Mouse (Mus musculus) monocyte, adult 2 months (primary cell): ENCODE measurements around the gene Ppp2r2d.

Source experiments
- DNase-seq, 2 experiments: peaks; one replicate each; pipeline ENCODE4 v3.0.0; 2022; ENCODE audit warnings: low spot score in 2 of 2, low read depth in 1 of 2

The Ppp2r2d gene

GRCm38 (mm10) chr7:138845544-138846391, at the start of gene Ppp2r2d, which contains the start of gene Mapk1ip1:
Ppp2r2d (plus strand) TSS chr7:138846079.
Mapk1ip1 (minus strand) TSS chr7:138846273.
- peak; percentile 89 to 96 for DNase-seq

GRCm38 (mm10) chr7:138803386-138803785, 42.5 kb upstream of the Ppp2r2d start:
- no peak for DNase-seq

DNA sequence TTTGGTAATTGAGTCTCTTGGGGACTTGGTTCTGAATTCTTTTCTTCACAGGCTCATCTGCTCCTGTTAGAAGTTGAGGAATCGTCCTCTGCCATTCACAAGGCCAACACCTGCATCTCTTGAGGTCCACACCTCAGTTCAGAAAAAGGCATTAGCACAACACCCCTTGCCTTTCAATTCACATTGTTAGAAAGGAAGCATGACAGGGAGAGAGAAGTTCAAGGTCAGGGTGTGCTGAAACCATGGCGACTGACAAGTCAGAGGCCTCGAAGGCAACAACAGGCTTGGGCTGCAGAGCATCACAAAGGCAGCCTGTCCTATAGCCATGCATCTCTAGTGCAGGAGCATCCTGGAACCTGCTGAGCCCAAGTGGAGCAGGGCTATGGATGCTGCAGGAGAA, 38.7 kb upstream of the Ppp2r2d start:
- no peak for DNase-seq

DNA sequence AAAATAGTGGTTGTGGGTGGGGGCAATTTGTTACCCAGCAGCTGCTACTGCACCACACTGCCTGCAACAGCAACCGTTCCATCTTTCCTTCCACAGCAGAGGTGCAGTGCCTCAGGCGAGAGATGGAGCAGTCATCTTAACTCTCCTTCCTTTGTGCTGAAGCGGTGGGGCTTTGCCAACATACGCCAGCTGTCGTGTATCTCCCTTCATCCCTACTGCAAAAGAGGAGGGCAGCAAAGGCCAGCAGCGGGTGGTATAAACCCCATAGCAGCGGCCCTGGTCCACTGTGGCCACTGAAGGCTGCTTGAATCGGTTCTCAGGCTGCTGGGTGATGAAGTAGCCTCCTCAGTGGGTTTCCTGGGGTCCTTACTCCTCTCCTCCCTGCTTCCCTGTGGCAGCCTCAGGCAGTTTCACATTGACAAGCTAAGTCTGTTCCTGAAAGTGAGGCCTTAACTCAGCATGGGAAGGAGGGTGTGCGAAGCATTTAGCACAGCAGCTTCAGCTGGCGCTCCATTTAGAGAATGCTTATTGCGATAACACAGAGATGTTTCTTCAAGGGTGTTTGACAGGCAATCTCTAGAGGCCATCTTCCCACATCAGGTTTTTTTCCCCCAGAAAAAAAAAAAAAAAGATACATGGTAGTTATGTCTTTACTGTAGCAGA, 32.5 kb upstream of the Ppp2r2d start:
- DNase-seq, result no peak

DNA sequence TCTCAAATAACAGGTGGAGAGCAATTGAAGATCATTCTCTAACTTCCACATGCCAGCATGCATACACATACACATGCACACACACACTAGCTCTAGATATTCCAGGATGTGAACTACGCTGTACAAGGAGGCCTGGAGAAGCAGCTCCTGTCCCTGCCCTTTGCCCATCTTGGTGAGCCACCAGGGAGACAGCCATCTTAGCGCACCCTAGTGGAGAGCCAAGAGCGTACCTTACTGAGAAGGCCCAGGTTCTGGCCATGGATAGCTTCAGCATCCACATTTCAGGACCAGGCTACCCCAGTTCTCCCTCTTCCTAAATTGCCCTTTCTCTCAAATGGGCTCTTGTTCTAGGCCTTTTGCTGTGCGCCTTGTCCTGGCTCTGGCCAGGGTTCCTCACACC, 27.6 kb upstream of the Ppp2r2d start:
- DNase-seq, result no peak

- DNase-seq, result no peak
Observed at GRCm38 (mm10) chr7:138824423-138824822, 21.5 kb upstream of the Ppp2r2d start.

DNA sequence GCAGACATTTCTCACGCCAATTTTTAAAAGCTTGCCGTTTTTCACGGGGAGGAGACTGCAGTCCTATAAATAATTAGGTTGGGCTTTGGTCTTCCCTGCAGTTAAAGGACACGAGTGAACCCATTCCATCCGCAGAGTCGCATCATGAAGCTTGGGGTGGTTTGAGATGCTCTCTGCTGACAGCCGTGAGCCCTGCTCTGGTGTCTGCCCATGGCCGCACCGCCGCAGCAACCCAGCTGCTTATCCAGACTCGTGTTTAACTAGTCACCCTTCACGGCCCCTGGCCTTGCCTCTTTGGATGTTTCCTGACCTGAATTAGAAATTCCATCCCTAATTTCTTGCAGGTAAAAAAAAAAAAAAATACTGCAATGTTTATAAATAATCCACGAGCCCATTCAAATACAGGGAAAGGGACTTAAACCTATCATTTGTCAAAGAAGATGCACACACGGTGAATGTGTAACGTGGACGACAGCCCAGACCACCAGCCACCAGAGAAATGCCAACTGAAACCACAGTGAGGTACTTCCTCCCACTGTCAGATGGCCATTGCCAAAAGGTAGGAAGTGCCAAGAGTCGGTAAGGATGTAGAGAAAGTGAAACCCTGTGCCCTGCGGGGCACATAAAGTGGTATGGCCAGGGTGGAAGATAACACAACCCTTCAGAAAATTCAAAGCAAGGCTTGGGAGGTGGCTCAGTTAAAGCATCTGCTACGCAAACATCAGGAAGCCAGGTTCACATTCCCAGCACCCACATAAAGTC, 20.7 kb upstream of the Ppp2r2d start:
- DNase-seq, result no peak

GRCm38 (mm10) chr7:138827812-138828211, 18.1 kb upstream of the Ppp2r2d start:
- peak in 1 of 2 experiments; percentile 21 for DNase-seq

GRCm38 (mm10) chr7:138835028-138835427, 10.9 kb upstream of the Ppp2r2d start:
- no peak for DNase-seq

- DNase-seq, result peak; percentile 33 to 38
Observed at GRCm38 (mm10) chr7:138840594-138841021, 5.3 kb upstream of the Ppp2r2d start.

DNA sequence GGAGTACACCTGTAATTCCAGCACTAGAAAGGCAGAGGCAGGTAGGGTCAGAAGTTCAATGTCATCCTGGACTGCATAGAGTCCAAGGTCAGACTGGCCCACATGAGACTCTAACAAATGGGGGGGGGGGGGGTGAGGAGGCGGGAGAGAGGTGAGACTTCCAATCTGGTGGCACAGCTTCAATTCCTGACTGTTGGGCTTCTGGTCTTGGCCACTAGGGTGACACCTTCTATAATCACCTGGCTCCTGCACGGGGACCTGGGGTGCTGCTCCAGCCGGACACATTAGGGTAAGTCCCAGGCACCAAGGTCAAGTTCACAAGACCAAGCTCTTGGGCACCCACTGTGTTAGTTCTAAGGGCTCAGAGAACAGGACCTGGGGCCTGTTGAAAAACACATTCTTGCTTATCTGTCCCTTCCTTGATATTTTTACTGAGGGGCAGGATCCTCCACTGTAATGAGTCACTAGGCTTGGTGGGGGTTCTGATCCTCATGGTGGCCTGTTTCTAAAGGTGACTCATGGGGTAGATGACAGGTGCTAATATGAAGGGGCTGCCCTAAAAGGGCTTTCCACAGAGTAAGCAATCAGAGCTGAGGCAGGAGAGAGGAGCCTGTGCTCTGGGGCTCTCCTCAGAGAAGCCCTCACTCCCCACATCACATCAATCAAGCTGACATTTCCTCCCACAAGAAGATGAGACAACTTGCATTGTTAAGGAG, 4.3 kb upstream of the Ppp2r2d start:
- no peak for DNase-seq

- DNase-seq, result no peak
Observed at GRCm38 (mm10) chr7:138843421-138843820, 2.5 kb upstream of the Ppp2r2d start.

- DNase-seq, result no peak
Observed at GRCm38 (mm10) chr7:138845111-138845510, 768 bp upstream of the Ppp2r2d start.

- DNase-seq, result no peak
Observed at GRCm38 (mm10) chr7:138846502-138846991, 668 bp downstream of the Ppp2r2d start.

- no peak for DNase-seq
Observed at GRCm38 (mm10) chr7:138847316-138848027, 1.6 kb downstream of the Ppp2r2d start.

GRCm38 (mm10) chr7:138848028-138848920, 2.4 kb downstream of the Ppp2r2d start:
- no peak for DNase-seq

- DNase-seq, result no peak
Observed at GRCm38 (mm10) chr7:138850083-138850482, 4.2 kb downstream of the Ppp2r2d start.

DNA sequence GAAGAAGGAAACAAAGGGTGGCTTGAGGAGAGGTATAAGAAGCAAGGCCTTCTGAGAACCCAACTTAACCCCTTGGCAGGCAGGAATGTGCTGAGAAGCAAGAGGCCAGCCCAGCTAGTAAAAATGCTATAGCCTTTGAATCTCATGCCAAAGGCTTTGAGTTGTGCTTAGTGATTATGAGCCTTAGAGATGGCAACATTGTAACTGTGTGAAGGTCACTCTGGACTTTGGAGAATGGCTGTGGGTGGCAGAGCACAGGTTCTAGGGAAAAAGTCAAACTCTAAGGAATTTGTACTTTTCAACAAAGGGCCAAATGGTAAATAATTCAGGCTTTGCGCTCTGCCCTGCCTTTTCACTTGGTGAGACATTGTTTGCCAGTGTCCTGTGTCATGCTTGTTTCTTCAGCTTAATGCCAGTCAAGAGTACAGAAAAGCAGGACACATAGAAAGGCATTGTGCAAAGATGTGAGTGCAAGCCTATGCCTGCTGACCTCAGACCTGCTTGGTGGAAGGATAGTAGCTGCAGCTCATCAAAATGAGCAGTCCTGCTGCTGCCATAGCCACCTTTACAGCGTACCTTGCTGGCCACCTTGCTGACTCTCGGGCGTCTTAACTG, 7.6 kb downstream of the Ppp2r2d start:
- DNase-seq, result no peak

DNA sequence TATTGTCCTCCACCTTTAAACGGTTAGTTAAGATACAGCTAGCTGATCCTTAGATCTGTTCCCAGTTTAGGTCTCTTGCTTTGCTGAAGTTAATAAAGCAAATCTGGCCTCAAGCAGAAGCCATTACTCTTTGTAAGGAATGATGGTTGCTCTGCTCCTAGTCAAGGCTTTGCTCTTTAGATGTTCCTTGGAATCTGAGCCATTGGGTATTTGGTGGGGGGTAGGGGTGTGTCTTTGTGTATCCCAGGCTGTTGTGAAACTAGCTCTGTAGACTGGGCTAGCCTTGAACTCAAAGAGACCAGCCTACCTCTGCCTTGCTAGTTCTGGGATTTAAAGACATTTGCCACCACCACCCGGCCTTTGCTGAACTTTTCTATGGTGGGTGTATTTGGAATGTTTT, 8.3 kb downstream of the Ppp2r2d start:
- no peak for DNase-seq
